Mouse (Mus musculus) heart, embryonic 14.5 days (tissue): ENCODE results near the gene Gipc1. TPM values are rescaled to one million over a fixed set of nuclear protein-coding genes. Genes with fewer than 3 reads are reported as not detected.

Source experiments
- ATAC-seq: fragments of 200-750 bp; cut with Nextera tagmentation; 2 replicates; pipeline ENCODE4 v1.8.0; 2017; ENCODE audit warnings: low read depth, moderate TSS enrichment; ENCODE audit not compliant: insufficient number of reproducible peaks, insufficient read depth, low FRiP score
- H3K27ac ChIP-seq, 2 experiments: fragments of 200-500 bp in 1 of 2; fragments of 300-500 bp in 1 of 2; sonication (generic) in 1 of 2; replicated peaks in 1 of 2; 2 replicates each; pipeline ENCODE4 v1.5.1; 2012 to 2014; ENCODE audit warnings: low read depth in 2 of 2, low read length in 2 of 2, control low read depth in 1 of 2, mild to moderate bottlenecking in 1 of 2, mixed read lengths in 1 of 2; ENCODE audit not compliant: control insufficient read depth in 1 of 2, insufficient read depth in 1 of 2
- H3K27me3 ChIP-seq: fragments of 300-500 bp; sonication (generic); 2 replicates; pipeline ENCODE4 v1.6.1; 2014; ENCODE audit warnings: mild to moderate bottlenecking, low read length, control low read depth; ENCODE audit not compliant: control insufficient read depth, insufficient read depth
- H3K36me3 ChIP-seq: fragments of 300-500 bp; sonication (generic); 2 replicates; pipeline ENCODE4 v1.6.1; 2014; ENCODE audit warnings: mild to moderate bottlenecking, control low read depth, low read length, mixed read lengths; ENCODE audit not compliant: control insufficient read depth, insufficient read depth
- H3K4me1 ChIP-seq, 2 experiments: fragments of 200-500 bp in 1 of 2; fragments of 300-500 bp in 1 of 2; sonication (generic) in 1 of 2; 2 replicates each; pipeline ENCODE4 v1.6.1; 2012 to 2014; ENCODE audit warnings: low read length in 2 of 2, control low read depth in 1 of 2, mixed read lengths in 1 of 2; ENCODE audit not compliant: control insufficient read depth in 2 of 2, insufficient read depth in 2 of 2
- H3K4me2 ChIP-seq: fragments of 300-500 bp; sonication (generic); 2 replicates; pipeline ENCODE4 v1.6.1; 2014; ENCODE audit warnings: mild to moderate bottlenecking, low read length
- H3K4me3 ChIP-seq, 2 experiments: fragments of 200-500 bp in 1 of 2; fragments of 300-500 bp in 1 of 2; sonication (generic) in 1 of 2; 2 replicates each; pipeline ENCODE4 v1.5.1; 2012 to 2014; ENCODE audit warnings: low read length in 2 of 2, mild to moderate bottlenecking in 2 of 2, control low read depth in 1 of 2, low read depth in 1 of 2, moderate library complexity in 1 of 2; ENCODE audit not compliant: control insufficient read depth in 1 of 2, insufficient read depth in 1 of 2
- H3K9ac ChIP-seq: fragments of 300-500 bp; sonication (generic); 2 replicates; pipeline ENCODE4 v1.6.1; 2014; ENCODE audit warnings: mild to moderate bottlenecking, low read length
- H3K9me3 ChIP-seq: fragments of 300-500 bp; sonication (generic); 2 replicates; pipeline ENCODE4 v1.6.1; 2016; ENCODE audit warnings: low read length, control low read depth; ENCODE audit not compliant: control insufficient read depth
- WGBS: fragments of 180-500 bp; shearing (Covaris S2); extraction: QIAGEN DNeasy Blood & Tissue Kit; methylation state at CpG from one replicate; pipeline ENCODE4 v1.1.7; 2014; 5-methylcytosine and 5-hydroxymethylcytosine counted together
- polyA plus RNA-seq: library from polyadenylated mRNA; unstranded; fragments of >200 nt; fragmentation: Nextera tagmentation; extraction: Ambion mirVana; gene quantifications from 2 replicates; pipeline ENCODE4 v1.2.1, GENCODE M21; 2014

The Gipc1 gene
- 133 and 139 TPM in 2 replicates for polyA plus RNA-seq

- peak; percentile 93 for ATAC-seq
- peak within 1 kb of the TSS; percentile 74 for H3K4me2 ChIP-seq
- H3K9me3 ChIP-seq = no peaks in the 10 kb centered on the region
- 5% methylated on average over 40 of the region's 50 CpGs for WGBS
- H3K27ac ChIP-seq = peak within 1 kb of the TSS; percentile 77 to 78
- H3K9ac ChIP-seq = peak within 1 kb of the TSS; percentile 93
- peaks cover 9 to 12% of the 10 kb centered on the region in 2 experiments for H3K4me1 ChIP-seq
- peaks cover 2% of the 10 kb centered on the region; the same call in 1 of the 2 replicates for H3K36me3 ChIP-seq
- peak within 1 kb of the TSS; percentile 95 to 98 for H3K4me3 ChIP-seq
- no peaks in the 10 kb centered on the region for H3K27me3 ChIP-seq
These were observed at the start of gene Gipc1 for GRCm38 (mm10) chr8:83652030-83652743. Gene Gipc1 (plus strand): TSS chr8:83652677.

DNA sequence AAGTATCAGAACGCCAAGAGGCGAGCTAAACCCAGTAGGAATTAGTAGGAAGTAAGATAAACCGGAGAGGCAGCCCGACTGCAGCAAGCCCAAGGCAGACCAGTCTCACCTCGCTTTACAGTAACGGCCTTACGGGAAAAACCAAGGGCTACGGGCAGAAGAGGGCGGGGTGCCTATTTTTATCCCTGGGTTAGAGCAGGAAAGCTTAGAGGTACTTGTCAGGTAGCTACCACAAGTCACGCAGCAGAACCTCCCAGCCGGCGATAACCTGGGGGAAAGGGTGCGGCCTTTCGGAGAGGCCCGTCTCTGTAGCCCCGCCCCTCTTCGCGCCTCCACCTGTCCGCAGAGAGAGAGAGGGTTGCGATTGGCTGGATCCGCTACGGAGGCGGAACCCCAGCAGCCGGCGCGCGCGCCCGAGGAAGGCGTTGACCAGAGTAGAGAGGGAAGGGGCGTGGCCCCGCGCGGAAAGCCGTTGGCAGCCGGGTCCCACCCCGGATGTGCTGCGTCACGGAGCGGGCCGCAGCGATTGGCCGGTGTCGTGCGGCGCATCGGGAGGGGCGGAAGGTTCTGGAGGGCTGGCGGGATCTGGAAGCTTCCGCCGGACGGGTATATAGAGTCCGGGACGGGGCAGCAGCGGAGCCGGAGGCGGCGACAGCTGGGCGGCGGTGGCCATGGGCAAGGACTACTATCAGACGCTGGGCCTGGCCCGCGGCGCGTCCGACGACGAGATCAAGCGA lies 44.6 kb upstream of the Gipc1 start, which contains the start of the genes Tecr and Dnajb1:
Gene Tecr, minus strand, starts transcription at position 311 of the 737 bp plus-strand sequence.
Gene Dnajb1, plus strand, starts transcription at position 533 of the 737 bp plus-strand sequence.
- peak within 1 kb of the TSS; percentile 67 to 78 for H3K4me3 ChIP-seq
- no peaks in the 10 kb centered on the region for H3K27me3 ChIP-seq
- H3K27ac ChIP-seq = peak within 1 kb of the TSS; percentile 92 to 98
- under 1% methylated on average over 66 of the region's 69 CpGs for WGBS
- peaks cover 34% of the 10 kb centered on the region for H3K36me3 ChIP-seq
- H3K9me3 ChIP-seq = no peaks in the 10 kb centered on the region
- H3K4me1 ChIP-seq = peaks cover 7 to 19% of the 10 kb centered on the region in 2 experiments
- H3K9ac ChIP-seq = peak within 1 kb of the TSS; percentile 84
- peak within 1 kb of the TSS; percentile 96 for H3K4me2 ChIP-seq
- ATAC-seq = peak; percentile 96

DNA sequence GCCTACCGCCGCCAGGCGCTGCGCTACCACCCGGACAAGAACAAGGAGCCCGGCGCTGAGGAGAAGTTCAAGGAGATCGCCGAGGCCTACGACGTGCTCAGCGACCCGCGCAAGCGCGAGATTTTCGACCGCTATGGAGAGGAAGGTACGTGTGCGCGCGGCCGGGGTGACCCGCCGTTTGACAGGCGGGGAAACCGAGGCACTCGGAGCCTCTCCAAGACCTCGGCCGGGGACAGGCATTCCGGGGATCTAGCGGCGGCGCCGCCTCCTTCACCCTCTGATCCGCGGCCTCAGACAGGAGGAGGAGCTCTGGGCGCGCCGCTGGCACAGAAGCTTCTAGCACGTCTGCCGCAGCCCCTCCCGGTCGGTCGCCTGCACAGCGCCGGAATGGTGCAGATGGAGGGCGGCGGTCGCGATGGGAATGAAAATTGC lies 44.1 kb upstream of the Gipc1 start:
- Histone ChIP-seq H3K27ac (peak overlapping the region; percentile 92 to 98), H3K27me3 (no peaks in the 10 kb centered on the region), H3K4me2 (peak overlapping the region; percentile 96), H3K9ac (peak overlapping the region; percentile 84), H3K4me3 (peak overlapping the region; percentile 67 to 78), H3K36me3 (peaks cover 39% of the 10 kb centered on the region), H3K9me3 (no peaks in the 10 kb centered on the region), H3K4me1 (peaks cover 7 to 19% of the 10 kb centered on the region in 2 experiments)
- under 1% methylated on average over 51 of the region's 51 CpGs for WGBS
- peak; percentile 79 for ATAC-seq

GRCm38 (mm10) chr8:83609086-83609485 lies 43.4 kb upstream of the Gipc1 start:
- no peaks in the 10 kb centered on the region for H3K9me3 ChIP-seq
- 26% methylated on average over 9 of the region's 9 CpGs for WGBS
- H3K4me2 ChIP-seq = peak overlapping the region; percentile 96
- peak overlapping the region in 1 of 2 experiments; percentile 98; a peak in 1 of 4 replicates for H3K27ac ChIP-seq
- peak overlapping the region; percentile 67 to 78 for H3K4me3 ChIP-seq
- peak overlapping the region; percentile 84 for H3K9ac ChIP-seq
- H3K4me1 ChIP-seq = peaks cover 7 to 19% of the 10 kb centered on the region in 2 experiments
- peaks cover 45% of the 10 kb centered on the region for H3K36me3 ChIP-seq
- no peak for ATAC-seq
- H3K27me3 ChIP-seq = no peaks in the 10 kb centered on the region

GRCm38 (mm10) chr8:83609547-83610180 lies 42.8 kb upstream of the Gipc1 start:
- peak overlapping the region; percentile 96 for H3K4me2 ChIP-seq
- peaks cover 46% of the 10 kb centered on the region for H3K36me3 ChIP-seq
- peak overlapping the region; percentile 84 for H3K9ac ChIP-seq
- H3K27me3 ChIP-seq = no peaks in the 10 kb centered on the region
- no peaks in the 10 kb centered on the region for H3K9me3 ChIP-seq
- no peak for ATAC-seq
- no peak overlapping the region for H3K27ac ChIP-seq
- H3K4me3 ChIP-seq = peak overlapping the region; percentile 67 to 78
- WGBS = 89% methylated on average over 10 of the region's 10 CpGs
- peaks cover 7 to 19% of the 10 kb centered on the region in 2 experiments for H3K4me1 ChIP-seq

- Histone ChIP-seq H3K4me3 (no peak overlapping the region), H3K27me3 (no peaks in the 10 kb centered on the region), H3K4me2 (no peak overlapping the region), H3K9me3 (no peaks in the 10 kb centered on the region), H3K4me1 (peaks cover 7 to 17% of the 10 kb centered on the region in 2 experiments), H3K9ac (no peak overlapping the region), H3K36me3 (peaks cover 46% of the 10 kb centered on the region), H3K27ac (no peak overlapping the region)
- ATAC-seq = no peak
- 96% methylated on average over 4 of the region's 4 CpGs for WGBS
These were observed 40.6 kb upstream of the Gipc1 start for GRCm38 (mm10) chr8:83611921-83612320.

GRCm38 (mm10) chr8:83613695-83614094 lies 38.8 kb upstream of the Gipc1 start:
- Histone ChIP-seq H3K9me3 (0 out of 2 replicates have a peak, but pooled peaks cover 4% of the 10 kb centered on the region), H3K27me3 (no peaks in the 10 kb centered on the region), H3K27ac (no peak overlapping the region), H3K4me1 (peaks cover 5 to 14% of the 10 kb centered on the region in 2 experiments), H3K36me3 (peaks cover 46% of the 10 kb centered on the region), H3K4me3 (no peak overlapping the region), H3K4me2 (no peak overlapping the region), H3K9ac (no peak overlapping the region)
- no peak for ATAC-seq
- WGBS = 74% methylated on average over 4 of the region's 4 CpGs
